Mouse (Mus musculus) CH12.LX (cell line): ENCODE results near the gene Edem3. TPM values are rescaled to one million over a fixed set of nuclear protein-coding genes. Genes with fewer than 3 reads are reported as not detected.

Source experiments
- DNase-seq: peaks from one replicate; pipeline ENCODE4 v3.0.0-alpha.2; 2013; ENCODE audit errors: extremely low read depth
- H3K27ac ChIP-seq: 2 replicates; pipeline ENCODE4 v1.5.1; 2012; ENCODE audit warnings: low read depth, mild to moderate bottlenecking, control low read depth, moderate library complexity; ENCODE audit not compliant: insufficient read depth
- H3K27me3 ChIP-seq: replicated peaks from 2 replicates; pipeline ENCODE3; 2012; ENCODE audit warnings: inconsistent platforms
- H3K36me3 ChIP-seq, 2 experiments: replicated peaks in 1 of 2; 2 replicates each; pipeline versions ENCODE3 to v1.6.1; 2012; ENCODE audit warnings: inconsistent platforms in 1 of 2, low read length in 1 of 2, mild to moderate bottlenecking in 1 of 2, mixed read lengths in 1 of 2, moderate library complexity in 1 of 2; ENCODE audit not compliant: control insufficient read depth in 1 of 2, insufficient read depth in 1 of 2
- H3K4me1 ChIP-seq, 2 experiments: 2 replicates each; pipeline ENCODE4 v1.6.1; 2012; ENCODE audit warnings: inconsistent platforms in 1 of 2, moderate library complexity in 1 of 2; ENCODE audit not compliant: insufficient read depth in 2 of 2, control insufficient read depth in 1 of 2
- H3K4me2 ChIP-seq: 2 replicates; pipeline ENCODE4 v1.6.1; 2012; ENCODE audit warnings: low read depth, mild to moderate bottlenecking, control low read depth; ENCODE audit not compliant: poor library complexity, insufficient read depth, severe bottlenecking
- H3K4me3 ChIP-seq, 3 experiments: fragments of 150-350 bp in 1 of 3; sonication (generic) in 1 of 3; replicated peaks in 1 of 3; 2 replicates each; pipeline versions ENCODE3 to v1.5.1; 2011 to 2012; ENCODE audit warnings: low read depth in 2 of 3, low read length in 2 of 3, mild to moderate bottlenecking in 2 of 3, moderate library complexity in 2 of 3, control low read depth in 1 of 3, improper control_type of control experiment in 1 of 3, inconsistent platforms in 1 of 3, mixed read lengths in 1 of 3; ENCODE audit not compliant: poor library complexity in 1 of 3
- H3K79me2 ChIP-seq: replicated peaks from 2 replicates; pipeline ENCODE4 v1.6.1; 2012; ENCODE audit warnings: mild to moderate bottlenecking, moderate library complexity; ENCODE audit not compliant: control insufficient read depth, poor library complexity, insufficient read depth, severe bottlenecking; ENCODE audit errors: extremely low read depth
- H3K9ac ChIP-seq: 2 replicates; pipeline ENCODE4 v1.6.1; 2012; ENCODE audit warnings: low read depth, mild to moderate bottlenecking, control low read depth, moderate library complexity; ENCODE audit not compliant: insufficient read depth
- H3K9me3 ChIP-seq: replicated peaks from 2 replicates; pipeline ENCODE3; 2012; ENCODE audit warnings: low read length, inconsistent platforms, mixed read lengths
- CHD1 ChIP-seq: IDR thresholded peaks from 2 replicates; pipeline ENCODE4 v1.6.1; 2012; ENCODE audit warnings: low read depth, low read length, improper control_type of control experiment, inconsistent platforms
- CHD2 ChIP-seq: IDR thresholded peaks from 2 replicates; pipeline ENCODE4 v1.6.1; 2011; ENCODE audit warnings: low read length, improper control_type of control experiment
- CTCF ChIP-seq, 2 experiments: IDR thresholded peaks in 1 of 2; conservative IDR thresholded peaks in 1 of 2; 2 replicates each; pipeline ENCODE4 v1.5.1; 2011 to 2012; ENCODE audit warnings: low read depth in 2 of 2, low read length in 2 of 2, improper control_type of control experiment in 1 of 2, inconsistent platforms in 1 of 2, mild to moderate bottlenecking in 1 of 2, moderate library complexity in 1 of 2
- E2F4 ChIP-seq: IDR thresholded peaks from 2 replicates; pipeline ENCODE4 v1.6.1; 2011; ENCODE audit warnings: low read depth, low read length, improper control_type of control experiment; ENCODE audit not compliant: insufficient replicate concordance
- ETS1 ChIP-seq: conservative IDR thresholded peaks from 2 replicates; pipeline ENCODE4 v1.6.1; 2012; ENCODE audit warnings: low read depth, mild to moderate bottlenecking, inconsistent platforms, low read length, improper control_type of control experiment, moderate library complexity
- HCFC1 ChIP-seq: IDR thresholded peaks from 2 replicates; pipeline ENCODE4 v1.6.1; 2012; ENCODE audit warnings: low read depth, mild to moderate bottlenecking, inconsistent platforms, low read length, improper control_type of control experiment
- MAFK ChIP-seq: IDR thresholded peaks from 2 replicates; pipeline ENCODE4 v1.6.1; 2011; ENCODE audit warnings: low read length, improper control_type of control experiment; ENCODE audit not compliant: insufficient replicate concordance
- MAX ChIP-seq: IDR thresholded peaks from 2 replicates; pipeline ENCODE4 v1.6.1; 2011; ENCODE audit warnings: low read length, improper control_type of control experiment
- MAZ ChIP-seq: IDR thresholded peaks from 2 replicates; pipeline ENCODE4 v1.6.1; 2012; ENCODE audit warnings: low read depth, mild to moderate bottlenecking, inconsistent platforms, low read length, improper control_type of control experiment, moderate library complexity
- NELFE ChIP-seq: IDR thresholded peaks from 2 replicates; pipeline ENCODE4 v1.6.1; 2011; ENCODE audit warnings: low read depth, low read length, improper control_type of control experiment
- PAX5 ChIP-seq: IDR thresholded peaks from 2 replicates; pipeline ENCODE4 v1.6.1; 2012; ENCODE audit warnings: low read length, inconsistent platforms, mixed read lengths
- POLR2A ChIP-seq: IDR thresholded peaks from 2 replicates; pipeline ENCODE4 v1.6.1; 2011; ENCODE audit warnings: low read depth, mild to moderate bottlenecking, improper control_type of control experiment, low read length
- POLR2AphosphoS2 ChIP-seq: IDR thresholded peaks from 2 replicates; pipeline ENCODE4 v1.6.1; 2011; ENCODE audit warnings: low read depth, low read length, improper control_type of control experiment
- RAD21 ChIP-seq: IDR thresholded peaks from 2 replicates; pipeline ENCODE4 v1.6.1; 2011; ENCODE audit warnings: low read depth, mild to moderate bottlenecking, low read length, improper control_type of control experiment, moderate library complexity
- SMC3 ChIP-seq: IDR thresholded peaks from 2 replicates; pipeline ENCODE4 v1.6.1; 2011; ENCODE audit warnings: low read depth, low read length, improper control_type of control experiment
- TBP ChIP-seq: conservative IDR thresholded peaks from 2 replicates; pipeline ENCODE4 v1.6.1; 2011; ENCODE audit warnings: low read depth, low read length, improper control_type of control experiment
- TCF12 ChIP-seq: IDR thresholded peaks from 2 replicates; pipeline ENCODE4 v1.6.1; 2014; ENCODE audit warnings: low read depth, mild to moderate bottlenecking, inconsistent platforms, low read length, improper control_type of control experiment
- UBTF ChIP-seq: IDR thresholded peaks from 2 replicates; pipeline ENCODE4 v1.6.1; 2012; ENCODE audit warnings: low read depth, mild to moderate bottlenecking, inconsistent platforms, low read length, improper control_type of control experiment, moderate library complexity
- USF2 ChIP-seq: conservative IDR thresholded peaks from 2 replicates; pipeline ENCODE4 v1.6.1; 2011; ENCODE audit warnings: low read depth, low read length, improper control_type of control experiment
- ZC3H11A ChIP-seq: IDR thresholded peaks from 2 replicates; pipeline ENCODE4 v1.6.1; 2012; ENCODE audit warnings: low read depth, mild to moderate bottlenecking, inconsistent platforms, low read length, improper control_type of control experiment
- ZKSCAN1 ChIP-seq: IDR thresholded peaks from 2 replicates; pipeline ENCODE4 v1.6.1; 2012; ENCODE audit warnings: low read depth, inconsistent platforms, low read length, improper control_type of control experiment, borderline replicate concordance
- ZNF384 ChIP-seq: IDR thresholded peaks from 2 replicates; pipeline ENCODE4 v1.6.1; 2012; ENCODE audit warnings: low read depth, low read length, improper control_type of control experiment, inconsistent platforms
- dilution Hi-C: fragments of 300-500 bp; cut with MboI; formaldehyde crosslinking; loops from 2 replicates; pipeline ENCODE4 v1.14.3; 2020; ENCODE audit warnings: low sequenced_read_pairs; ENCODE audit not compliant: extremely low pct_unique_long_range_greater_than_20kb, extremely low pct_ligation_motif_present
- in situ Hi-C: fragments of 300-500 bp; cut with MboI; formaldehyde crosslinking; loops from 3 replicates; pipeline ENCODE4 v1.14.3; 2019; ENCODE audit warnings: low sequenced_read_pairs, low pct_ligation_motif_present, low pct_unique_long_range_greater_than_20kb, mixed read lengths
- polyA plus RNA-seq: library from polyadenylated mRNA; unstranded; fragments of >175 nt; gene quantifications from 2 replicates; pipeline ENCODE4 v1.2.1, GENCODE M21; 2012; ENCODE audit warnings: low read depth; ENCODE audit not compliant: insufficient read length
- total RNA-seq, 2 experiments: library from RNA; depleted of rRNA; stranded (reverse); fragments of 300-350 nt in 1 of 2; fragments of >200 nt in 1 of 2; gene quantifications; 2 replicates each; pipeline ENCODE4 v1.2.3; 2012 to 2014

Edem3 gene
- total and polyA plus RNA-seq, 3 experiments: 9.8 to 15.8 (median 10.6) TPM

GRCm38 (mm10) chr1:151825065-151825464, 69.9 kb downstream of the Edem3 start:
- no peak for DNase-seq
- Histone ChIP-seq H3K9me3 (no peaks in the 10 kb centered on the region), H3K79me2 (no peaks in the 10 kb centered on the region), H3K4me3 (no peak overlapping the region), H3K4me2 (no peak overlapping the region), H3K27ac (no peak overlapping the region), H3K36me3 (peaks cover 0 to 8% of the 10 kb centered on the region in 2 experiments), H3K4me1 (peaks cover 0 to 15% of the 10 kb centered on the region in 2 experiments; a peak in 2 of 4 replicates), H3K9ac (no peak overlapping the region), H3K27me3 (no peaks in the 10 kb centered on the region)
- TF ChIP-seq MAX: no peak
- TF ChIP-seq E2F4: no peak
- TF ChIP-seq PAX5: no peak
- TF ChIP-seq TBP: no peak
- no peak for TF ChIP-seq SMC3
- no peak for TF ChIP-seq ZKSCAN1
- no peak for TF ChIP-seq ETS1
- dilution Hi-C loops (no loop called here), in situ Hi-C loops (no loop called here)

GRCm38 (mm10) chr1:151831791-151832190, 76.6 kb downstream of the Edem3 start:
- no peaks in the 10 kb centered on the region for H3K79me2 ChIP-seq
- H3K4me3 ChIP-seq: no peak overlapping the region
- no peak overlapping the region for H3K27ac ChIP-seq
- H3K9me3 ChIP-seq: peaks cover 7% of the 10 kb centered on the region
- H3K4me1 ChIP-seq: no peaks in the 10 kb centered on the region
- TF ChIP-seq POLR2AphosphoS2 (no peak), MAFK (no peak), USF2 (no peak), NELFE (no peak), ZC3H11A (no peak), ZNF384 (no peak), POLR2A (no peak), E2F4 (no peak), HCFC1 (no peak), UBTF (no peak), CHD2 (no peak), TCF12 (no peak), CHD1 (no peak), CTCF (conservative IDR thresholded peaks at IDR 0.05 in 1 of 2, IDR thresholded peaks at IDR 0.05 in 1 of 2; ENCODE audit: low read depth in 2 of 2, low read length in 2 of 2) (no peak), MAZ (no peak), RAD21 (no peak)
- TF ChIP-seq, all 38 proteins: peak for 0
- dilution Hi-C loops: no loop called here
- Histone ChIP-seq H3K4me2 (no peak overlapping the region), H3K36me3 (no peaks in the 10 kb centered on the region), H3K27me3 (no peaks in the 10 kb centered on the region), H3K9ac (no peak overlapping the region)
- in situ Hi-C loops: no loop called here
- DNase-seq: no peak
